Mouse (Mus musculus) skeletal muscle tissue, adult 2 months (tissue): ENCODE data around the gene Shb.

Experiments used
- DNase-seq: peaks from one replicate; pipeline ENCODE4 v3.0.0-alpha.2; 2012; ENCODE audit warnings: low read depth, low spot score

Shb gene

GRCm38 (mm10) chr4:45527562-45528354 lies 4.5 kb downstream of the Shb start:
- DNase-seq: no peak

- no peak for DNase-seq
These were observed 5.3 kb downstream of the Shb start for GRCm38 (mm10) chr4:45526846-45527561.

- no peak for DNase-seq
These were observed 6.1 kb downstream of the Shb start for GRCm38 (mm10) chr4:45526175-45526574.

GRCm38 (mm10) chr4:45525541-45525940 lies 6.7 kb downstream of the Shb start:
- DNase-seq: no peak

GRCm38 (mm10) chr4:45524602-45525001 lies 7.7 kb downstream of the Shb start:
- DNase-seq: no peak

- no peak for DNase-seq
These were observed 8.9 kb downstream of the Shb start for GRCm38 (mm10) chr4:45523360-45523759.

- DNase-seq: no peak
These were observed 9.3 kb downstream of the Shb start for GRCm38 (mm10) chr4:45522956-45523355.

GRCm38 (mm10) chr4:45522583-45522900 lies 9.7 kb downstream of the Shb start:
- DNase-seq: no peak

- no peak for DNase-seq
These were observed 10.3 kb downstream of the Shb start for GRCm38 (mm10) chr4:45521705-45522582.

- DNase-seq: no peak
These were observed 11.9 kb downstream of the Shb start for GRCm38 (mm10) chr4:45520375-45520774.

- no peak for DNase-seq
These were observed 14.9 kb downstream of the Shb start for GRCm38 (mm10) chr4:45517399-45517798.

GRCm38 (mm10) chr4:45515894-45516293 lies 16.4 kb downstream of the Shb start:
- DNase-seq: no peak

- DNase-seq: no peak
These were observed 17.9 kb downstream of the Shb start for GRCm38 (mm10) chr4:45514406-45514805.

- DNase-seq: peak; percentile 64
These were observed 18.4 kb downstream of the Shb start for GRCm38 (mm10) chr4:45513791-45514293.

- DNase-seq: no peak
These were observed 18.9 kb downstream of the Shb start for GRCm38 (mm10) chr4:45513340-45513739.

- DNase-seq: peak; percentile 69
These were observed 22.1 kb downstream of the Shb start for GRCm38 (mm10) chr4:45510163-45510562.

GRCm38 (mm10) chr4:45509416-45509815 lies 22.9 kb downstream of the Shb start:
- no peak for DNase-seq

GRCm38 (mm10) chr4:45508469-45508868 lies 23.8 kb downstream of the Shb start:
- DNase-seq: no peak

GRCm38 (mm10) chr4:45507476-45507875 lies 24.8 kb downstream of the Shb start:
- no peak for DNase-seq

- no peak for DNase-seq
These were observed 25.2 kb downstream of the Shb start for GRCm38 (mm10) chr4:45507039-45507438.

GRCm38 (mm10) chr4:45506613-45507012 lies 25.7 kb downstream of the Shb start:
- no peak for DNase-seq

GRCm38 (mm10) chr4:45505671-45506070 lies 26.6 kb downstream of the Shb start:
- no peak for DNase-seq
